Mouse (Mus musculus): ENCODE measurements around the gene Casq1.

DNA sequence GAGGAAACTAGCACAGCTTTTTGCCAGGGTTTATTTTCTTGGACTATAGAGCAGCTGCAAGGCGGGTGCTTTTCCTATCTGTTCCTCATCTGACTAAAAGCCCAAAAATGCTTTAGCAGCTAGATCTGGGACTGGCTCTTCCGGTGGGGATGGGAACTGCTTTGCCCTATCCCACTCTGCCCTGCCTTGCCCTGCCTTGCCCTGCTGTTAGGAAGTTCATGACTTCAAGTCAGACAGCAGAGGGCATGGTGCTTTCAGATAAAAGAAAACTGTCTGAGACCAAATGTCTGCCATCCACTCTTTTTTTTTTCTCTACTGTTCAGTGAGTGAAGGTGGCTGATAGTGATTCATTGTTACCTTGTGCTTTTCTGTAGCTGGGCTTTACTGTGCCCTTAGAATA lies 28.1 kb downstream of the Casq1 start:
- no peak for TF ChIP-seq CTCF (IDR thresholded peaks at IDR 0.05; ENCODE audit: low read depth, low read length)
- no peak for TF ChIP-seq POLR2A (IDR thresholded peaks at IDR 0.05; ENCODE audit: insufficient read depth, low read length)
- TF ChIP-seq EP300 (IDR thresholded peaks at IDR 0.05; ENCODE audit: insufficient read depth, low read depth, low read length): no peak
